Mouse (Mus musculus) embryonic facial prominence, embryonic 14.5 days (tissue): ENCODE results near the gene Sox8. TPM values are rescaled to one million over a fixed set of nuclear protein-coding genes. Genes with fewer than 3 reads are reported as not detected.

Experiments used
- ATAC-seq: fragments of 200-750 bp; cut with Nextera tagmentation; 2 replicates; pipeline ENCODE4 v1.8.0; 2017; ENCODE audit warnings: low read depth, moderate number of reproducible peaks, moderate TSS enrichment
- DNase-seq: peaks from one replicate; pipeline ENCODE4 v3.0.0-alpha.2; 2015; ENCODE audit warnings: low spot score
- H3K27ac ChIP-seq: fragments of 300-500 bp; sonication (generic); replicated peaks from 2 replicates; pipeline ENCODE4 v1.5.1; 2014; ENCODE audit warnings: low read depth, mild to moderate bottlenecking, low read length, moderate library complexity
- H3K27me3 ChIP-seq: fragments of 300-500 bp; sonication (generic); replicated peaks from 2 replicates; pipeline ENCODE4 v1.6.1; 2014; ENCODE audit warnings: low read length; ENCODE audit not compliant: control insufficient read depth, insufficient read depth
- H3K36me3 ChIP-seq: fragments of 300-500 bp; sonication (generic); 2 replicates; pipeline ENCODE4 v1.6.1; 2014; ENCODE audit warnings: low read length, mixed read lengths; ENCODE audit not compliant: control insufficient read depth, insufficient read depth
- H3K4me1 ChIP-seq: fragments of 300-500 bp; sonication (generic); 2 replicates; pipeline ENCODE4 v1.6.1; 2014; ENCODE audit warnings: antibody characterized with exemption, low read length; ENCODE audit not compliant: control insufficient read depth, insufficient read depth
- H3K4me2 ChIP-seq: fragments of 300-500 bp; sonication (generic); 2 replicates; pipeline ENCODE4 v1.6.1; 2014; ENCODE audit warnings: low read depth, mild to moderate bottlenecking, low read length, moderate library complexity, mixed read lengths
- H3K4me3 ChIP-seq: fragments of 300-500 bp; sonication (generic); 2 replicates; pipeline ENCODE4 v1.5.1; 2014; ENCODE audit warnings: low read depth, mild to moderate bottlenecking, low read length
- H3K9ac ChIP-seq: fragments of 300-500 bp; sonication (generic); 2 replicates; pipeline ENCODE4 v1.6.1; 2014; ENCODE audit warnings: low read depth, mild to moderate bottlenecking, low read length, moderate library complexity, mixed read lengths
- H3K9me3 ChIP-seq: fragments of 300-500 bp; sonication (generic); 2 replicates; pipeline ENCODE4 v1.6.1; 2016; ENCODE audit warnings: low read length; ENCODE audit not compliant: control insufficient read depth
- WGBS: fragments of 180-500 bp; shearing (Covaris S2); extraction: QIAGEN DNeasy Blood & Tissue Kit; methylation state at CpG from one replicate; pipeline ENCODE4 v1.1.7; 2014; 5-methylcytosine and 5-hydroxymethylcytosine counted together
- polyA plus RNA-seq: library from polyadenylated mRNA; unstranded; fragments of >200 nt; fragmentation: Nextera tagmentation; extraction: Ambion mirVana; gene quantifications from 2 replicates; pipeline ENCODE4 v1.2.1, GENCODE M21; 2014

The Sox8 gene
- 15.8 and 18.0 TPM in 2 replicates for polyA plus RNA-seq

DNA sequence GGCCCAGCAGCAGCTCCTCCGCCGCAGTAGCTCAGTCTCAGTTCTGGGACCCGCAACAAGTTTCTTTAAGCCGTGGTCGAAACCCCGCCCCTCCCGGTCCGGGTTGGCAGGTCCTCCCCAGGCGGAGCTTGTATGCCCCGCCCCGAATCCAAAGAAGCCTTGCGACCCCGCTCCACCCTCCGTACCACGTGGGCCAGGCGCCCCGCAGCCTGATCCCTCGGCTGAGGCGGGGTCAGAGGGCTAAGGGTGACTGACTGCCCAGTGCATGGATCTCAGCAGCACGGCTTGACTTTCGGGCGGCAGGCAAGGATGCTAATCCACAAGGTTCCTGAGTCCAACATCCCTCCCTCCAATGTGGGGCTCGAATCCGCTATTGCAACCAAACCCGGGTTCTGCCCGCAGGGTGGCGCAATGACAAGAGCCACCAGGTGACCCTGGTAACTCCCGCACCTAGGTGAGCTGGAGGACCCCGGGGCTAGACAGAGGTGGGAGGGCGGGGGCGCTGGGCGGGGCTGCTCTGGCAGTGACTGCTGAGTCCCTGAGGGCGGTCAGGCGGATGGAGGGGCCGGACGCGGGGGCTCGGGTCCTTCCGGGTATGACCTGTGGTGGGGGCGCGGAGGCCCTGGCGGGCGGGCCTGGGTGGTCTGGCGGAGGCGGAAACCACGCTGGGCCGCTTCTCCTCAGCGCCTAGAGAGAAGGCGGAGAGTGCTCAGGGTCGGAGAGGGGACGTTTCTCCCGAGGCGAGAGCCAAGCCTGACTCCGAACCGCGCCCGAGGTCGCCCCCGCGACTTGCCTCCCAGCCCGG is at the start of gene Sox8:
Sox8 (minus strand) TSS at position 39 of the 805 bp plus-strand sequence.
- peaks cover 19% of the 10 kb centered on the region for H3K27me3 ChIP-seq
- no peaks in the 10 kb centered on the region for H3K9me3 ChIP-seq
- H3K9ac ChIP-seq: peak within 1 kb of the TSS; percentile 70
- H3K27ac ChIP-seq: no peak within 1 kb of the TSS
- 0 out of 2 replicates have a peak, but pooled peaks cover 6% of the 10 kb centered on the region for H3K36me3 ChIP-seq
- WGBS: under 1% methylated on average over 21 of the region's 61 CpGs
- peaks cover 24% of the 10 kb centered on the region for H3K4me1 ChIP-seq
- H3K4me3 ChIP-seq: peak within 1 kb of the TSS; percentile 60
- H3K4me2 ChIP-seq: peak within 1 kb of the TSS; percentile 99
- DNase-seq (peak; percentile 96), ATAC-seq (peak; percentile 85)

DNA sequence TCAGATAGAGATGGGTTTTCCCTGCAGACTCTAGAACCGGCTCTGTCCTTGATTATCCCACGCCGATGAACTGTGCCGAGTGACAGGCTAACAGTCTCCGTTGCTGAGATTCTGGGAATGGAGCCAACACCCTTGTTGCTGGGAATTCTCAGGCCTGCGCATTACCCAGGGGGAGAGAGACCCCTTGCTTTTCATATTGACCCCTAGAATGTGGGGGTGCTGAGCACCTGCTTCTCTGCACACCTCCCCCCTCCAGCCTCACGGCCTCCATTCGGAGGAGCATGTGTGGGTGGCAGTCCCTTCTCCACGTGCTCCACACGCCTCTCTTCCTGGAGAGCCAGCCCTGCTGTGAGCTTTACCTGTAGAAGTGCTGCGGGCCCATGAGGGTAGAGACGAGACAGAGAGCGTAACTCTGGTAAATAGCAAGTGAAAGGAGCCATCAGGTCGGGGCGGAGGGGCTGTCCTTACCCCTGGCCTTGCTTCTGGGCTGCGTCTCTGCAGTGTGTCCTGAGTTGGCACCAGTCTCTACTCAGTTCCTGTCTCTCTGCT is 48.1 kb upstream of the Sox8 start:
- Histone ChIP-seq H3K4me2 (0 out of 2 replicates have a peak overlapping the region, but pooled peaks have one; percentile 4), H3K36me3 (peaks cover 23% of the 10 kb centered on the region), H3K27me3 (no peaks in the 10 kb centered on the region), H3K4me1 (peaks cover 10% of the 10 kb centered on the region), H3K4me3 (no peak overlapping the region), H3K27ac (no peak overlapping the region; the same call in 1 of the 2 replicates), H3K9me3 (no peaks in the 10 kb centered on the region), H3K9ac (no peak overlapping the region)
- 40% methylated on average over 16 of the region's 16 CpGs for WGBS
- ATAC-seq: peak; percentile 57; the same call in 1 of the 2 replicates
- peak; percentile 87 for DNase-seq

DNA sequence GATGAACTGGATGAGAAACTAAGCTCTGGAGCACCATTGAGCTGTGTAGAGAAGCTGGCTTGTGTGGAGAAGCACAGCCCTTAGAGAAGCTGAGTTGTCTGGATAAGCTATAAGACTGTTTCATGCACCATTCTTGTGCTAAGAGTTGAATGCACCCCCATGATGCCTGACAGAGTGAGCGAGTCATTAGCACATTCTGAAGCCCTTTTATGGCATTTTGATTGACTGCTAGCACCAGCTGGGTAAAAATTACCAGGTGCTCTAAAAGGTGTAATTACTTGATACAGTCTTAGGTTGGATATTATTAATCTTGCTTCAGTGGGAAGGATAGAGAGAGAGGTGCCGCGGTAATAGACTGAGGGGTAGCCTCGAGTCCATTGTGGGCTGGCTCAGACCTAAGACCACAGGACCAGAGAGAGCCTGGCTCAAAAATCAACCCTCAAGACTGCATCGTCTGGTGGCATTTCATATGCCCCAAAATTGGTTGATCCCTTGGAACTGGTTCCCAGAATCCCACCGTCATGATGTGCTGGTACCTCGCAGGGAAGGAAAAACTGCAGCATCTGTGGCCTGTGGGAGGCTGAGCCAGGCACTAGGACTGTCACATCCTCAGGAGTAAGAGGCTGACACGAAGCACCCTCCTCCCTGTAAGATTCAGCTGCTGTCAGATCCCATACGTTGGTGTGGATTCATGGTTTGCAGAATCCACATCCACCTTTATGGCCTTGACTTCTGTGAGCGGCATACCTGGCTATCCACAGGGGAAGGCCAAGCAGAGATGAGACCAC is 44.4 kb upstream of the Sox8 start:
- no peak for DNase-seq
- H3K4me3 ChIP-seq: no peak overlapping the region
- no peaks in the 10 kb centered on the region for H3K9me3 ChIP-seq
- WGBS: 91% methylated on average over 10 of the region's 10 CpGs
- no peak overlapping the region for H3K27ac ChIP-seq
- no peak overlapping the region for H3K4me2 ChIP-seq
- peaks cover 15% of the 10 kb centered on the region for H3K4me1 ChIP-seq
- ATAC-seq: no peak
- no peak overlapping the region for H3K9ac ChIP-seq
- peaks cover 31% of the 10 kb centered on the region for H3K36me3 ChIP-seq
- H3K27me3 ChIP-seq: no peaks in the 10 kb centered on the region

DNA sequence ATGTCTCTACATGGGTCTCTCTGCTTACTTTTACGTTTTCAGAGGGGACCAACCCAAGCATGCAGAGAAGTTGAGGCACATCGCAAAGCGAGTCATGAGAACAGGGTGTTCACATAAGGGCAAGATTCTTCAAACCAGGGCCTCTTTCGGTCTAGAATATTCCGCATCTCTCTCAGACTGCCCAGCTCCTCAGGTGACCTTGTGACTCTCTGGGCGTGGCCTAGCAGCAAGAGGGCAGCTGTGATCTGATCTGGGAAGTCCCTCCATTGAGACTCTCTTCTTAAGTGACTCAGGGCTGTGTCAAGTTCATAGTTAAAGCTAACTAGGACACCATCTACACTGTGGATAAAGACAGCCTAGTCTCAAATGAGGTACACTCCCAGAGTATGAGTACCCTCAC is 42.8 kb upstream of the Sox8 start:
- Histone ChIP-seq H3K27me3 (no peaks in the 10 kb centered on the region), H3K27ac (no peak overlapping the region), H3K4me1 (peaks cover 10% of the 10 kb centered on the region; the same call in 1 of the 2 replicates), H3K4me3 (no peak overlapping the region), H3K9ac (no peak overlapping the region), H3K4me2 (no peak overlapping the region), H3K36me3 (peaks cover 31% of the 10 kb centered on the region), H3K9me3 (no peaks in the 10 kb centered on the region)
- WGBS: 93% methylated on average over 6 of the region's 6 CpGs
- ATAC-seq (no peak), DNase-seq (no peak)

DNA sequence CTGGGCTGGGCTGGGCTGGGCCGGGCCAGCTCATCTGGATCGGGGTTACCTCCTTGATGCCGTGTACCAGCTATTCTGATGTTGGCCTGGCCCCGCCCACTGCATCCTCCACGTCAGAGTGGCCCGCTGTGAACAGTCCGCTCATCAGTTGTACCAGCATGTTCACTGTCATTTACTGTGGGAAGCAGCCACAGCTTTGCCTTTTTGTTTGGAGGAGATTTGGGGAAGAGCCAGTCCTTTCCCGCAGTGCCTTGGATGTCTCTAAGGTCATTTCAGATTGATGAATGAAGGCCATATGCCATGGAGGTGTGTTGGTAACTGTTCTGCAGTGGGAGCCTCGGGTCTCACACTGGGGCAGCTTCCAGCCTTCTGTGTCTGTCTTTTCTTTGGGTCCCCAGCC is 42.1 kb upstream of the Sox8 start:
- Histone ChIP-seq H3K9ac (no peak overlapping the region), H3K4me3 (no peak overlapping the region), H3K27ac (no peak overlapping the region), H3K27me3 (no peaks in the 10 kb centered on the region), H3K4me2 (no peak overlapping the region), H3K36me3 (peaks cover 31% of the 10 kb centered on the region), H3K9me3 (no peaks in the 10 kb centered on the region), H3K4me1 (peaks cover 10% of the 10 kb centered on the region; the same call in 1 of the 2 replicates)
- DNase-seq: no peak
- WGBS: 81% methylated on average over 9 of the region's 9 CpGs
- no peak for ATAC-seq

DNA sequence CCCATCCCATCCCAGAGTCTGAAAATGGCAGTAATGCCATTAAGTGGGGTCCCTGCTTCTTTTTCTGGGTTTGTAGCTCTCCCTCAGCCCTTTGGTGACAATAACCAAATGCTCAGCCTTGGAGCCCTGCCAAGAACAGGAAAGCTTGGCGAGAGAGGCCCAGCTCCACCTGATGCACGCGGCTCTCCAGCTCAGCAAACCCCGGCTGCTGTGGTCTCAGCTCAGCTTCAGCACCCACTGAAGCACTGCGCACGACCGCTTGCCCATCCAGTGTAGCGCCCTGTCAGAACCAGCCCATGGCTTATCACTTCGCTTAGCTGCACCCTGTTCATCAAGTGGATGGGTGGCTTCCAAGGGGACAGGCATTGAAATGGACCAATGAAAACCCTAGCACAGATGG is 39.7 kb upstream of the Sox8 start:
- no peaks in the 10 kb centered on the region for H3K27me3 ChIP-seq
- 44% methylated on average over 9 of the region's 9 CpGs for WGBS
- ATAC-seq (peak; percentile 54), DNase-seq (peak; percentile 75)
- no peak overlapping the region for H3K4me3 ChIP-seq
- H3K4me1 ChIP-seq: peaks cover 10% of the 10 kb centered on the region; the same call in 1 of the 2 replicates
- H3K36me3 ChIP-seq: peaks cover 20% of the 10 kb centered on the region
- H3K27ac ChIP-seq: no peak overlapping the region; the same call in 1 of the 2 replicates
- no peak overlapping the region for H3K9ac ChIP-seq
- no peaks in the 10 kb centered on the region for H3K9me3 ChIP-seq
- no peak overlapping the region for H3K4me2 ChIP-seq

DNA sequence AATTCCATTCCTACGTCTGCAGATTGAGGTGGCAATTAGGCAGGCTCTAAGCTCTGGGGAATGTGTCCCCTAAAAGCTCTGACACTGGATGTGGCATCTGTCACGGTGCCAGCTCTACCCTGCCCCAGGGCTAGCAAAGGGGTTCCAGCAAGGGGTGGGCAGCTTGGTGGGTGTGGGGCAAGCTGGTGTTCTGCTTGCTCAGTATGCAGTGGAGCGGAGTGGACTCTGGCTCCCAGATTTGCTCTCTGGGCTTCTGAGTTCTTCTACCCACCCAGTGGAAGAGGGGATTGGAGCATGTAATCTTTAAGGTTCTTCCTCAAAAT is 39.0 kb upstream of the Sox8 start:
- H3K36me3 ChIP-seq: peaks cover 15% of the 10 kb centered on the region; the same call in 1 of the 2 replicates
- H3K9me3 ChIP-seq: no peaks in the 10 kb centered on the region
- DNase-seq (no peak), ATAC-seq (no peak)
- no peak overlapping the region; the same call in none of the 2 replicates for H3K27ac ChIP-seq
- WGBS: 56% methylated on average over 3 of the region's 3 CpGs
- H3K4me1 ChIP-seq: peaks cover 10% of the 10 kb centered on the region; the same call in 1 of the 2 replicates
- H3K9ac ChIP-seq: no peak overlapping the region
- H3K27me3 ChIP-seq: no peaks in the 10 kb centered on the region
- no peak overlapping the region for H3K4me3 ChIP-seq
- no peak overlapping the region for H3K4me2 ChIP-seq

DNA sequence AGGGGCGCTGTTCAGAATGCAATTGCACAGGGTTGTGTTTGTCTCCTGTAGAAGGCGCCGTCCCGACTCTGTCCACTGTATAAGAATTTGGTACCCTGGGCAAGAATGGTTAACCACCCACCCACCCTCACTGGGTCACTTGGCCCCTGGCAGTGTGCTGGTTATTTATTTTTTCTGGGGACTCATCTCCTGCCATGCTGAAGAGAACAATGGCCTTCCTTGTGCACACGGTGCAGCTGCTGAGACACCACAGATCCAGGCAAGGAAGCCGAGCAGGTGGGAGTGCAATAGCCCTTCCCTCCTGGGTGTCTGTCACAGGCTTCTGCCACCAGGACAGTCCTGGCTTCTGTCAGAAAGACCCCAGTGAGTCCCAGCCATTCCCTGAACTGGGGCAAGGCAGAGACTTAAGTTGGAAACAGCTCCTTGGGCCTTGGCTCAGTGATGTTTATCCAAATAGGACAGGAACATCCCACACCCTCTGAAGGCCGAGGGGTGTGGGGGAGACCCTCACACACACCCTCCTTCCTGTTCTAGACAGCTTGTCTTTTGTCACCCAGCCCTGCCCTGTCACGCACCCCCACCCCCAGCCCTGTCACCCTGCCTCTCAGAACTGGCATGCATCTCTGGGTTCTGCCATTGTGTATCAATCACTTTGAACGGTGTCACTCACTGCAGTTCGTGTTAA is 38.5 kb upstream of the Sox8 start:
- H3K9me3 ChIP-seq: no peaks in the 10 kb centered on the region
- peaks cover 10% of the 10 kb centered on the region; the same call in 1 of the 2 replicates for H3K4me1 ChIP-seq
- 46% methylated on average over 10 of the region's 10 CpGs for WGBS
- H3K4me3 ChIP-seq: no peak overlapping the region
- peak; percentile 27; the same call in 1 of the 2 replicates for ATAC-seq
- H3K27me3 ChIP-seq: no peaks in the 10 kb centered on the region
- no peak overlapping the region for H3K4me2 ChIP-seq
- H3K36me3 ChIP-seq: 0 out of 2 replicates have a peak, but pooled peaks cover 11% of the 10 kb centered on the region
- peak; percentile 50 for DNase-seq
- H3K9ac ChIP-seq: no peak overlapping the region
- no peak overlapping the region; the same call in 1 of the 2 replicates for H3K27ac ChIP-seq
